Mouse (Mus musculus) stomach, postnatal 0 days (tissue): Measurements from ENCODE around the gene Btg3. TPM values are rescaled to one million over a fixed set of nuclear protein-coding genes. Genes with fewer than 3 reads are reported as not detected.

Experiments
- ATAC-seq: fragments of 200-750 bp; cut with Nextera tagmentation; 2 replicates; pipeline ENCODE4 v1.8.0; 2017; ENCODE audit not compliant: low FRiP score, low TSS enrichment
- DNase-seq: peaks from one replicate; pipeline ENCODE4 v3.0.0-alpha.2; 2016; ENCODE audit warnings: low spot score
- H3K27ac ChIP-seq: fragments of 300-500 bp; sonication (generic); replicated peaks from 2 replicates; pipeline ENCODE4 v1.5.1; 2014; ENCODE audit warnings: mild to moderate bottlenecking, control low read depth
- H3K27me3 ChIP-seq: fragments of 300-500 bp; sonication (generic); 2 replicates; pipeline ENCODE4 v1.6.1; 2014; ENCODE audit warnings: low read length; ENCODE audit not compliant: control insufficient read depth, insufficient read depth
- H3K36me3 ChIP-seq: fragments of 300-500 bp; sonication (generic); 2 replicates; pipeline ENCODE4 v1.6.1; 2014; ENCODE audit warnings: low read length, mixed read lengths; ENCODE audit not compliant: control insufficient read depth, insufficient read depth
- H3K4me1 ChIP-seq: fragments of 300-500 bp; sonication (generic); replicated peaks from 2 replicates; pipeline ENCODE4 v1.6.1; 2014; ENCODE audit warnings: antibody characterized with exemption; ENCODE audit not compliant: control insufficient read depth, insufficient read depth
- H3K4me2 ChIP-seq: fragments of 300-500 bp; sonication (generic); replicated peaks from 2 replicates; pipeline ENCODE4 v1.6.1; 2014; ENCODE audit warnings: low read depth, mild to moderate bottlenecking, control low read depth, moderate library complexity
- H3K4me3 ChIP-seq: fragments of 300-500 bp; sonication (generic); 2 replicates; pipeline ENCODE4 v1.5.1; 2014; ENCODE audit warnings: low read depth, low read length, control low read depth
- H3K9ac ChIP-seq: fragments of 300-500 bp; sonication (generic); 2 replicates; pipeline ENCODE4 v1.6.1; 2014; ENCODE audit warnings: mild to moderate bottlenecking, low read length, control low read depth, mixed read lengths
- H3K9me3 ChIP-seq: fragments of 300-500 bp; sonication (generic); 2 replicates; pipeline ENCODE4 v1.6.1; 2016; ENCODE audit warnings: low read length; ENCODE audit not compliant: control insufficient read depth
- CTCF ChIP-seq: IDR thresholded peaks from 2 replicates; pipeline ENCODE4 v1.5.1; 2016; ENCODE audit warnings: antibody characterized with exemption, low read depth, mild to moderate bottlenecking, moderate library complexity
- EP300 ChIP-seq: optimal IDR thresholded peaks from 2 replicates; pipeline ENCODE3; 2016; ENCODE audit warnings: antibody characterized with exemption
- whole genome bisulfite sequencing: fragments of 180-500 bp; shearing (Covaris S2); extraction: QIAGEN DNeasy Blood & Tissue Kit; methylation state at CpG from one replicate; pipeline ENCODE4 v1.1.7; 2014; 5-methylcytosine and 5-hydroxymethylcytosine counted together
- polyA plus RNA-seq: library from polyadenylated mRNA; unstranded; fragments of >200 nt; fragmentation: Nextera tagmentation; extraction: Ambion mirVana; gene quantifications from 2 replicates; pipeline ENCODE4 v1.2.1, GENCODE M21; 2015

The Btg3 gene
- polyA plus RNA-seq, 1 experiment from 2014 or later, result 53.5 TPM

DNA sequence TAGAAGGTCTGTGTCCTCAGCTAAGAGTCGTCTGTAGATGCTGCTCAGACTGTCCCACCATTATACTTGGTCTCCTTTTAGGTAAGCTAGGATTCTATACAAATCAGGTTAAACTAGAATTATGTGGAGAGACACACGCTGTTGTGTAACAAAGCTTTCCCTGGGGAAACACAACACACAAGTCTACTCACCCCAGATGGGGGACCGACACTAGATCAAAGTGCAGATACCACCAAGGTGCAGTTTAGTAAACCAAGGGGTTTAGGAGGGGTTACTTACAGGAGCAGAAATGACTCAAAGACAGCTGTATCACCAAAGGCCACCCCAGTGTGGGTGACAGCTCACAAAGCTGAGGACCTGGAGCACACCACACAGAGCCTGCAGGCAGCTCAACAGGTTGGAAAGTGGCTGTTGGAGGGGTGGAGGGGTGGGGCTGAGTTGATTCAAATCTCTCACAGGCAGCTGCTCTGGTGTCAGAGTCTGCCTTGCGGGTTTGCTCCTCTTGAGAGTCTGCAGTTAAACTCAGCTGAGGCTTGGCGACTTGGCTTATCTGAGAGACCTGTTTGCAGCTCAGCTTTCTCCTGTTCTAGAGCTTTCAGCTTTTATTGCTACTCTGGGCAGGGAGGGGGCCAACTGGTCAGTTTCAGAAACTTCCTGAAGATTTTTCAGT, 82.3 kb downstream of the Btg3 start:
- Histone ChIP-seq H3K27me3 (no peaks in the 10 kb centered on the region), H3K4me3 (no peak overlapping the region), H3K27ac (no peak overlapping the region), H3K4me1 (no peaks in the 10 kb centered on the region), H3K4me2 (no peak overlapping the region), H3K9ac (no peak overlapping the region), H3K36me3 (no peaks in the 10 kb centered on the region), H3K9me3 (no peaks in the 10 kb centered on the region)
- ATAC-seq (peak; percentile 51), DNase-seq (peak; percentile 36)
- WGBS, result 39% methylated on average over 5 of the region's 5 CpGs
- TF ChIP-seq CTCF (no peak), EP300 (no peak)

DNA sequence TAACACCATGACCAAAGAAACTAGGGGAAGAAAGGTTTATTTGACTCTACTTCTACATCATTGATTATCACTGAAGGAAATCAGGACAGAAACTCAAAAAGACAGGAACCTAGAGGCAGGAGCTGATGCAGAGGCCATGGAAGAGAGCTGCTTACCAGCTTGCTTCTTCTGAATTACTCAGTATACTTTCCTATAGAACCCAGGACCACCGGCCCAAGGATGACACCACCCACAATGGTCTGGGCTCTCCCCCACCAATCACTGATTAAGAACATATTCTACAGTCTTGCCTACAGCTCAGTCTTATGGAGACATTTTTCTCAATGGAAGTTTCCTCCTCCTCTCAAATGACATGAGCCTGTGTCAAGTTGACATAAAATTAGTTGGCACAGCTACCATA, 82.9 kb downstream of the Btg3 start:
- ATAC-seq, result no peak

DNA sequence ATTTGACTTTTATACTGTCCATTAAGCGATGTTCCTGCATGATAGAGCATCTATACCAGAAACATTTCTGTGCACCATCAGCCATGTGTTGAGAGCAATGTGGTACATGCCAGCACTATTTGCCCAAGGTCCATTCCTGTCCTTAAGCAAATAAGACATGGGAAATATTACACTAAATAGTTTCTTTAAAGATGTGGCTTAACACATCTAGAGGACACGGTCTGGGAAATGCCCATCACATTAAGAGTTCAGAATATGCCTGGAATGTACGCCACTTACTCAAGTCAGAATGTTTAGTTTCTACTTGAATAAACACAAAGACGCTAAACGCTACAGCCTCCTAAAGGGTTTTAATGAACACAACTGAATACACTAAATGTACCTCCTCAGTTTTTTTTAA, 93.8 kb downstream of the Btg3 start:
- Histone ChIP-seq H3K9ac (no peak overlapping the region), H3K27ac (no peak overlapping the region), H3K27me3 (no peaks in the 10 kb centered on the region), H3K4me3 (no peak overlapping the region), H3K9me3 (no peaks in the 10 kb centered on the region), H3K36me3 (no peaks in the 10 kb centered on the region), H3K4me1 (no peaks in the 10 kb centered on the region), H3K4me2 (no peak overlapping the region)
- ATAC-seq (no peak), DNase-seq (no peak)
- WGBS, result 34% methylated on average over 5 of the region's 5 CpGs
- TF ChIP-seq CTCF (no peak), EP300 (no peak)

More for the DNA sequence above, 82.9 kb downstream of the Btg3 start:
- Histone ChIP-seq H3K4me1 (no peaks in the 10 kb centered on the region), H3K4me3 (no peak overlapping the region), H3K9me3 (no peaks in the 10 kb centered on the region), H3K27me3 (no peaks in the 10 kb centered on the region), H3K9ac (no peak overlapping the region), H3K4me2 (no peak overlapping the region), H3K36me3 (no peaks in the 10 kb centered on the region), H3K27ac (no peak overlapping the region)
- 88% methylated on average over 1 of the region's 1 CpGs for WGBS
- DNase-seq, result no peak
- TF ChIP-seq CTCF (no peak), EP300 (no peak)

Other genes with a start within 250 kb of the Btg3 start
- gene Cxadr, start 75.7 kb downstream of the Btg3 start, polyA plus RNA-seq, result 56.4 and 62.1 TPM in 2 replicates
- gene D16Ertd472e, start 199.5 kb upstream of the Btg3 start, polyA plus RNA-seq, result 8.7 and 9.7 TPM in 2 replicates